9 mouse cellular contexts compared by ENCODE assay signal in the genomic region with DNA sequence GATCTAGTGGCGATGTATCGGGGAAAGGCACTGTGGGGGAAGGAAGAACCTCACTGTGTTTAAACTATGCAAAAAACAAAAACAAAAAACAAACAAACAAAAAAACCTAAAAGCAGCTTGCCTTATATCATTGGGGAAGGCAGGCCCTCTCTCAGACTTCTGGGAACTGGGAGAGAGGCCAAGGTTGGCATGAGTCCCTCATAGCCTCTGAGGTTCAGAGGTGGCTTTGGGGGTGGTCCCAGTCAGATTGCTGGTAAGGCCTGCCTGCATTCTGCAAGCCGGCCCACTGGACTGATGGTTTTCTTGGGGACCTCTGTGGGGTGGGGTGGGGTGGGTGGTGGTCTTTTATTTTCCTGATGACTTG. TPM values are rescaled to one million over a fixed set of nuclear protein-coding genes. Genes with fewer than 3 reads are reported as not detected.
DNase-seq lines count a peak whose midpoint lies in the region; ATAC-seq and TF ChIP-seq lines count a peak whose summit lies in the region.
"Had no signal": no experiment of that assay in that cellular context is flagged by ENCODE, and none has a peak within 500 bp of the region (broad histone marks: within the 10 kb centered on the region; RNA-seq: fewer than 3 reads in every experiment).

No protein-coding gene starts in this region.

- H3K4me2 ChIP-seq in heart, embryonic 12.5 days = peak overlapping the region; percentile 71
- H3K4me2 ChIP-seq in CH12.LX (ENCODE audit: insufficient read depth, low read depth, poor library complexity, severe bottlenecking) = peak overlapping the region; percentile 83; the same call in 1 of the 2 replicates
- H3K4me2 ChIP-seq in forebrain, embryonic 11.5 days (ENCODE audit: low read depth, low read length, severe bottlenecking) = peak overlapping the region; percentile 60
- H3K4me2 ChIP-seq in limb, embryonic 15.5 days = peak overlapping the region; percentile 44

- H3K4me1 ChIP-seq in heart, embryonic 12.5 days (replicated peaks) = peaks cover 15% of the 10 kb centered on the region
- H3K4me1 ChIP-seq in CH12.LX (ENCODE audit: control insufficient read depth in 1 of 2, insufficient read depth in 2 of 2) = peaks cover 6 to 20% of the 10 kb centered on the region in 2 experiments
- no peaks in the 10 kb centered on the region for H3K4me1 ChIP-seq in forebrain, embryonic 11.5 days (replicated peaks; ENCODE audit: control insufficient read depth, insufficient read depth, low read length)
- peaks cover 18% of the 10 kb centered on the region for H3K4me1 ChIP-seq in limb, embryonic 15.5 days

- DNase-seq in heart, postnatal 36 days = no peak
- no peak for DNase-seq in CH12.LX (ENCODE audit: extremely low read depth)
- DNase-seq in forebrain, embryonic 11.5 days (ENCODE audit: low spot score) = no peak
- DNase-seq in layer of hippocampus, adult 18-20 months (ENCODE audit: low spot score in 2 of 2) = no peak
- no peak for DNase-seq in layer of hippocampus, adult 9-10 months (ENCODE audit: low spot score)

- TF ChIP-seq POLR2A in CH12.LX (IDR thresholded peaks at IDR 0.05; ENCODE audit: low read depth, low read length) = no peak

- 55% methylated on average over 3 of the region's 3 CpGs for WGBS in heart, embryonic 12.5 days
- 52% methylated on average over 3 of the region's 3 CpGs for WGBS in forebrain, embryonic 11.5 days
- WGBS in limb, embryonic 15.5 days = 60% methylated on average over 3 of the region's 3 CpGs

- peaks cover 49% of the 10 kb centered on the region for H3K36me3 ChIP-seq in heart, embryonic 12.5 days
- no peaks in the 10 kb centered on the region for H3K36me3 ChIP-seq in CH12.LX (replicated peaks in 1 of 2; ENCODE audit: control insufficient read depth in 1 of 2, insufficient read depth in 1 of 2, low read length in 1 of 2)
- H3K36me3 ChIP-seq in forebrain, embryonic 11.5 days (ENCODE audit: control insufficient read depth, insufficient read depth, low read length) = peaks cover 8% of the 10 kb centered on the region
- peaks cover 42% of the 10 kb centered on the region for H3K36me3 ChIP-seq in limb, embryonic 15.5 days

- peak overlapping the region; percentile 63; the same call in 1 of the 2 replicates for H3K9ac ChIP-seq in heart, embryonic 12.5 days
- H3K9ac ChIP-seq in CH12.LX (ENCODE audit: insufficient read depth, low read depth) = peak overlapping the region; percentile 57
- H3K9ac ChIP-seq in forebrain, embryonic 11.5 days (ENCODE audit: low read length) = peak overlapping the region; percentile 64; the same call in 1 of the 2 replicates
- H3K9ac ChIP-seq in limb, embryonic 15.5 days = no peak overlapping the region

- in situ Hi-C loops in CH12.LX (cut with MboI; ENCODE audit: low pct_ligation_motif_present, low pct_unique_long_range_greater_than_20kb, low sequenced_read_pairs) = no loop called here

- H3K27ac ChIP-seq in heart, embryonic 12.5 days (ENCODE audit: poor library complexity, severe bottlenecking) = no peak overlapping the region
- no peak overlapping the region for H3K27ac ChIP-seq in CH12.LX (ENCODE audit: insufficient read depth, low read depth)
- H3K27ac ChIP-seq in forebrain, embryonic 11.5 days (ENCODE audit: low read depth, low read length) = no peak overlapping the region
- H3K27ac ChIP-seq in limb, embryonic 15.5 days = no peak overlapping the region

- no peaks in the 10 kb centered on the region for H3K79me2 ChIP-seq in CH12.LX (replicated peaks; ENCODE audit: control insufficient read depth, extremely low read depth, insufficient read depth, poor library complexity, severe bottlenecking)

- H3K27me3 ChIP-seq in heart, embryonic 12.5 days (replicated peaks) = no peaks in the 10 kb centered on the region
- H3K27me3 ChIP-seq in CH12.LX (replicated peaks) = peaks cover 5% of the 10 kb centered on the region
- H3K27me3 ChIP-seq in forebrain, embryonic 11.5 days (ENCODE audit: control insufficient read depth, insufficient read depth, low read length) = no peaks in the 10 kb centered on the region
- H3K27me3 ChIP-seq in limb, embryonic 15.5 days = no peaks in the 10 kb centered on the region

- no peak; the same call in 1 of the 2 replicates for TF ChIP-seq EP300 in CH12.LX (IDR thresholded peaks at IDR 0.05; ENCODE audit: low read length)

- peak overlapping the region; percentile 49 for H3K4me3 ChIP-seq in heart, embryonic 12.5 days
- H3K4me3 ChIP-seq in CH12.LX (replicated peaks in 1 of 3; ENCODE audit: low read depth in 2 of 3, low read length in 2 of 3, poor library complexity in 1 of 3) = peak overlapping the region in 2 of 3 experiments; percentile 18 to 54
- H3K4me3 ChIP-seq in forebrain, embryonic 11.5 days (ENCODE audit: low read depth, low read length) = peak overlapping the region; percentile 43
- peak overlapping the region; percentile 30; the same call in 1 of the 2 replicates for H3K4me3 ChIP-seq in limb, embryonic 15.5 days

- no peak for TF ChIP-seq CTCF in CH12.LX (conservative IDR thresholded peaks at IDR 0.05 in 1 of 2, IDR thresholded peaks at IDR 0.05 in 1 of 2; ENCODE audit: low read depth in 2 of 2, low read length in 2 of 2)

- no peak for ATAC-seq in heart, embryonic 12.5 days (ENCODE audit: insufficient number of reproducible peaks, low FRiP score)
- no peak for ATAC-seq in forebrain, embryonic 11.5 days (replicated peaks; ENCODE audit: low FRiP score)
- ATAC-seq in limb, embryonic 15.5 days (ENCODE audit: insufficient number of reproducible peaks, low FRiP score, low TSS enrichment, low read depth) = no peak
- no peak for ATAC-seq in frontal cortex, adult (ENCODE audit: low TSS enrichment)

- peaks cover 10% of the 10 kb centered on the region; the same call in 1 of the 2 replicates for H3K9me3 ChIP-seq in heart, embryonic 12.5 days (replicated peaks)
- peaks cover 18% of the 10 kb centered on the region for H3K9me3 ChIP-seq in CH12.LX (replicated peaks; ENCODE audit: low read length)
- no peaks in the 10 kb centered on the region; the same call in 1 of the 2 replicates for H3K9me3 ChIP-seq in forebrain, embryonic 11.5 days (ENCODE audit: control insufficient read depth, low read length)
- H3K9me3 ChIP-seq in limb, embryonic 15.5 days = no peaks in the 10 kb centered on the region; the same call in 1 of the 2 replicates

- TF ChIP-seq RAD21 in CH12.LX (IDR thresholded peaks at IDR 0.05; ENCODE audit: low read depth, low read length) = no peak

- dilution Hi-C loops in CH12.LX (cut with MboI; ENCODE audit: extremely low pct_ligation_motif_present, extremely low pct_unique_long_range_greater_than_20kb, low sequenced_read_pairs) = no loop called here

- intact Hi-C loops in heart, postnatal 36 days (cut with DNase I) = no loop called here

TF ChIP-seq in CH12.LX, 34 proteins besides CTCF, POLR2A, EP300 and RAD21:
- TF ChIP-seq SIN3A (IDR thresholded peaks at IDR 0.05; ENCODE audit: low read length) (peak; percentile 47; the same call in 1 of the 2 replicates), GABPA (IDR thresholded peaks at IDR 0.05; ENCODE audit: insufficient replicate concordance, low read depth, low read length) (no peak), CHD1 (IDR thresholded peaks at IDR 0.05; ENCODE audit: low read depth, low read length) (peak; percentile 71; the same call in 1 of the 2 replicates), RCOR1 (conservative IDR thresholded peaks at IDR 0.05; ENCODE audit: low read depth, low read length) (no peak)

RNA-seq across cellular contexts. Expression of gene Aldh4a1, which starts 5.7 kb away (rescaled TPM):
- polyA plus RNA-seq in heart, embryonic 12.5 days (2016; fragmentation: Nextera tagmentation; extraction: Ambion mirVana) = 22.7 and 23.2 TPM in 2 replicates
- total RNA-seq in heart, postnatal 36 days (2021) = 10 to 100 TPM; 73.7 to 76.3 TPM
- total RNA-seq in CH12.LX (2012; rRNA removed) = 14.3 and 18.0 TPM in 2 replicates
- total RNA-seq in CH12.LX (2014; rRNA removed) = 5.5 and 6.5 TPM in 2 replicates
- 6.1 and 6.5 TPM in 2 replicates for polyA plus RNA-seq in CH12.LX (2012; ENCODE audit: insufficient read length, low read depth)
- 14.5 and 16.2 TPM in 2 replicates for polyA plus RNA-seq in forebrain, embryonic 11.5 days (2014; fragmentation: Nextera tagmentation; extraction: Ambion mirVana)
- 36.8 and 39.7 TPM in 2 replicates for polyA plus RNA-seq in limb, embryonic 15.5 days (2015; fragmentation: Nextera tagmentation; extraction: Ambion mirVana)
- total RNA-seq in layer of hippocampus, adult 18-20 months (2021) = 10 to 100 TPM; 19.6 to 21.4 TPM

RNA-seq across cellular contexts. Expression of gene Gm21969, which starts 14.0 kb away (rescaled TPM):
- not detected in 2 replicates for polyA plus RNA-seq in heart, embryonic 12.5 days (2016; fragmentation: Nextera tagmentation; extraction: Ambion mirVana)
- total RNA-seq in heart, postnatal 36 days (2021) = not detected
- total RNA-seq in CH12.LX (2012; rRNA removed) (not detected in 2 replicates), CH12.LX (2014; rRNA removed) (not detected in 2 replicates)
- not detected in 2 replicates for polyA plus RNA-seq in CH12.LX (2012; ENCODE audit: insufficient read length, low read depth)
- polyA plus RNA-seq in forebrain, embryonic 11.5 days (2014; fragmentation: Nextera tagmentation; extraction: Ambion mirVana) = not detected in 2 replicates
- not detected in 2 replicates for polyA plus RNA-seq in limb, embryonic 15.5 days (2015; fragmentation: Nextera tagmentation; extraction: Ambion mirVana)
- total RNA-seq in layer of hippocampus, adult 18-20 months (2021) = not detected
- total RNA-seq: hematopoietic stem cell, adult 5-6 weeks had no signal

RNA-seq across cellular contexts. Expression of gene Tas1r2, which starts 36.4 kb away (rescaled TPM):
- polyA plus RNA-seq in heart, embryonic 12.5 days (2016; fragmentation: Nextera tagmentation; extraction: Ambion mirVana) = 0.05 TPM in 1 of 2 replicates, not detected in the other
- not detected for total RNA-seq in heart, postnatal 36 days (2021)
- not detected in 2 replicates for total RNA-seq in CH12.LX (2012; rRNA removed)
- total RNA-seq in CH12.LX (2014; rRNA removed) = not detected in 2 replicates
- polyA plus RNA-seq in CH12.LX (2012; ENCODE audit: insufficient read length, low read depth) = not detected in 2 replicates
- polyA plus RNA-seq in forebrain, embryonic 11.5 days (2014; fragmentation: Nextera tagmentation; extraction: Ambion mirVana) = not detected in 2 replicates
- 0.07 and 0.08 TPM in 2 replicates for polyA plus RNA-seq in limb, embryonic 15.5 days (2015; fragmentation: Nextera tagmentation; extraction: Ambion mirVana)
- not detected for total RNA-seq in layer of hippocampus, adult 18-20 months (2021)
- total RNA-seq: hematopoietic stem cell, adult 5-6 weeks had no signal
